Mouse (Mus musculus) MEL (cell line): Measurements from ENCODE around the gene Fam206a.

ENCODE experiments used
- ELF1 ChIP-seq: IDR thresholded peaks from 2 replicates; pipeline ENCODE4 v1.6.1; 2014; ENCODE audit warnings: low read depth, mild to moderate bottlenecking, inconsistent platforms, low read length, improper control_type of control experiment, moderate library complexity
- HCFC1 ChIP-seq: IDR thresholded peaks from 2 replicates; pipeline ENCODE4 v1.6.1; 2012; ENCODE audit warnings: low read depth, mild to moderate bottlenecking, inconsistent platforms, low read length, improper control_type of control experiment, moderate library complexity
- MAX ChIP-seq: IDR thresholded peaks from 2 replicates; pipeline ENCODE4 v1.6.1; 2011; ENCODE audit warnings: low read length, improper control_type of control experiment
- POLR2A ChIP-seq, 2 experiments: IDR thresholded peaks; 2 replicates each; pipeline ENCODE4 v1.6.1; 2011 to 2012; ENCODE audit warnings: low read length in 2 of 2, mild to moderate bottlenecking in 2 of 2, control low read depth in 1 of 2, improper control_type of control experiment in 1 of 2, low read depth in 1 of 2, moderate library complexity in 1 of 2; ENCODE audit not compliant: control insufficient read depth in 1 of 2, insufficient read depth in 1 of 2, poor library complexity in 1 of 2
- TAL1 ChIP-seq: IDR thresholded peaks from 2 replicates; pipeline ENCODE4 v1.6.1; 2012; ENCODE audit warnings: mild to moderate bottlenecking, inconsistent platforms, low read length, moderate library complexity, mixed read lengths
- USF1 ChIP-seq: IDR thresholded peaks from 2 replicates; pipeline ENCODE4 v1.6.1; 2014; ENCODE audit warnings: low read depth, mild to moderate bottlenecking, inconsistent platforms, low read length, improper control_type of control experiment, moderate library complexity

DNA sequence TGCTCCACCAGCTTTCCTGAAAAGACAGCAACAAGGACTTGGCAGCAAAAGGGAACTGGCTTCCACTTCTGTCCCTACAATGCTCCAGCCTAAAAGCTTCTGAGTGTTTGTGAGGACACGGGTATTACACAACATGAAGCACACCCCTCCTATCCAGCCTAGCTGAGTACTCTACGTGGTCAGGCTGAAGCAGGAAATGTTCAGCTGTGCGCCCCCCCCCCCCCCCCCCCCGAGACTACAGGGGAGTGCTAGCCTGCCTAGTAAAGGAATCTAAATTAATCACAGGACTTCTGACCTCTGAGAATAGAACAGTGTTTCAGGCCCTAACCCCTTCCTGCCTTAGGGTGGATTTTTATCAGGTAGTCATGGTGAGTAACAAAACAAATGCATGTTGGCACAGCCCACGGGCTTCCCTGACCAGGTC is 34.3 kb upstream of the Fam206a start:
- TF ChIP-seq USF1: no peak
- no peak for TF ChIP-seq POLR2A (IDR thresholded peaks at IDR 0.05; ENCODE audit: control insufficient read depth in 1 of 2, insufficient read depth in 1 of 2, low read depth in 1 of 2, low read length in 2 of 2, poor library complexity in 1 of 2)
- no peak for TF ChIP-seq MAX
- TF ChIP-seq HCFC1: no peak
- no peak for TF ChIP-seq ELF1
- TF ChIP-seq TAL1: no peak
